Mouse (Mus musculus): ENCODE measurements around the gene Ap3m1.

DNA sequence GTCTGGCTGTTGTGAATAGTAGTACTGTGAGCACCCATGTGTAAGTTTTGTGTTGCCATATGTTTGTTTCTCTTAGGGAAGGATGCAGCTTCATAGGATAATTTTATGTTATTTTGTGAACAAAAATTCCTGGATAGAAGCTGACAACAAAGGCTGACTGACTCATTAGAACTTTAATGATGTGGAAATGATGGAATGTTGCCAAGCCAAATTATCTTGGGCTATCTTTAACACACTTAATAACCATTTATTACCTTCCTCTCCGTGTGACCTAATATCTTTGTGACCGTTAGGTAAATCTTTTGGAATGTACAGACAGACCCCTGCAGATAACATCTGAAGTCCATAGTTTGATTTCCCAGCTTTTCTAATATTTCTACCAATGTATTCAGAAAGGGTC is 33.8 kb upstream of the Ap3m1 start:
- TF ChIP-seq CTCF (IDR thresholded peaks at IDR 0.05; ENCODE audit: extremely low read depth, insufficient read depth, low read length), result no peak
- no peak for TF ChIP-seq POLR2A (IDR thresholded peaks at IDR 0.05; ENCODE audit: extremely low read depth, insufficient read depth, low read length)
